Mouse (Mus musculus): ENCODE measurements around the gene Endou. TPM values are rescaled to one million over a fixed set of nuclear protein-coding genes. Genes with fewer than 3 reads are reported as not detected.

The Endou gene
- 0.47 TPM for total RNA-seq (2023)

DNA sequence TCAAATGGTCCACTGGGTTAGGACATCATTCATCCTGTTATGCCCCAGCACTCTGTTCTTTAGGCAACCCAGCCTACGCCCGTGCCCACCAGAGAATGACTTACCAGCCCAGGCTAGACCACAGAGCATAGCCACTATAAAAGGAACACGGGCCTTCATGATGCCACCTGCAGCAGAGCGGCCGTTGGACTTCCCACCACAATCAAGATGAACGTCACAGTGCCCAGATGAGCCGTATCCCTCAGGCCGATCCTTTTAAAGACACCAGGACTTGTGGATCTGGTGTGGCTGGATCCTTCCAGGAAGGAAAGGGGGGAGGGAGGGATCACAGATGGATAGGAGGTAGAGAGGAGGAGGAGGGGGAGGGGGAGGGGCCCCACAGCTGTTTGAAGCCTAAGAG is at the start of gene Endou:
Endou (minus strand) TSS at position 229 of the 400 bp plus-strand sequence.

DNA sequence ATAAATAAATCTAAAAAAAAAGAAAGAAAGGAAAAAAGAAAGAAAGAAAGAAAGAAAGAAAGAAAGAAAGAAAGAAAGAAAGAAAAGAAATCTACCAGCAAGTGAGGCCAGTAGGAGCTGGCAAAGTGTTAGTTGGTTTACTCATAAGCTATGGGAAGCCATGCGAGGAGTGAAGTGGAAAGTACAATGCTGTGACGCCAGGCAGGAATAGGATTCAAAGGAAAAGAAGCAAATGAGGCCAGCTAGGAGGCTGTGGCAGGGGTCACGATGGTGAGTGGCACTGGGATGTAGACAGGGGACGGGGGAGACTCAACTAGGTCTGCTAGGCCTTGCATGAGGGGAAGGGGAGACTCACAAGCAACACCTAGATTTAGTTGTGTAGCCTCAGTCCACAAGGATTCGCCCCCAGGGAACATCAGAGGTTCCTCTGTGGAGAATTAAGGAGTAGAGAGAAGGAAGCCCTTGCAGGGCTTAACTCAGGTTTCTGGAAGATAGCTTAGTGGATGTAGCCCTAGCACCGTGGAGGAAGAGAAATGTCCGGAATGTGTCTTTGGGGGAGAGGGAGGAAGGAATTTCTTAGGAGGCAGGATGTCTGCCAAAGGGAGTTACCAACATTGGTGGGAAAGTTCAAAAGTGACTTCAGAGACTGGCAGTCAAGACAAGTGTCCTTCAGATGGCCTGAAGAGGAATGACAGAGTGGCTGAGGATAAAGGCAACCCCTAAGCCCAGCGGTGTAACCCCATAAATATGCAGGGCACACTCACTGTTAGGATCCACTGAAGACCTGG is 47.4 kb upstream of the Endou start, which contains the start of gene Slc48a1:
Slc48a1 (plus strand) TSS at position 210 of the 788 bp plus-strand sequence.

DNA sequence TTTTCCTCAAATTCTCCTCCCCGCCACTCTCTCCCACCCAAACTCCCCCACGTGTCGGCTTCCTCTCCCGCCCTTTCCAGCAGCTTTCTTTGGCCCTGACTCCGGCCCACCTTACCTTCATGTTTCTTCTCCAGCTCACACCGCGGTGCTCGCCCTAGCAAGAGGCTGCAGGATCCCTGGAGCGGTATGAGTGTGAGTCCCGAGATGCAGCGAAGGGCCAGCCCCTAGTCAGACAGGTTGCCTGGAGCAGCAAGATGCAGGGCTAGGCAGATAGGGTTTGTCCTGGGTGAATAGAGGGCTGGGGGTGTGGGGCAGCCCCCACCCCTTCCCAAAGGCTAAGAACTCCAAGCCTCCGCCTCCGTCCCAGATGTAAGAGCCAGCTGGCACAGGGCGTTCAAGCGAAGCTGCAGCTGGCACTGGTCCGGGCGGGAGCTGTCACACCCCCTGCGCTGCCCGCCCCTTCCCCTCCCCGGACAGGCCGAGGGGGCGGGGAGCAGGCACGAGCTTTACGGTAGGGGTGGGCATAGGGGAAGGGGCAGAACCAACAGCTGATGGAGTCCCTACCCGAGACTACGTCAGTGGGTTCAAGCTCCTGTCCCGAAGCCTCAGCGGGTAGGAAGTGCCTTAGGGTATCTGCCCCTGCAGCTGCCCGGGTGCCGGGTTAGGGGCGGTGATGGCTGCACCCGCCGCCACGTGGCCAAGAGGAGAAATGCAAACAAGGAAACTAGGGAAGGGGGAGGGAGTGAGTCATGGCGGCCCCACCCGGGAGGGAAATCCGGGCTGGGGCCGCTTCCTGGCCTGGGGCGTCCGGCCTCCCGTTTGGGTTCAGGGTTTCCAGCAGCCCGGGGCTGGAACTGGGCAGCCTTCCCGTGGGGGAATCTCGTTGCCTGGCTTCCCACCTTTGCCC is 36.4 kb upstream of the Endou start, which contains the start of gene Rapgef3:
Rapgef3 (minus strand) TSS at position 693 of the 907 bp plus-strand sequence.

DNA sequence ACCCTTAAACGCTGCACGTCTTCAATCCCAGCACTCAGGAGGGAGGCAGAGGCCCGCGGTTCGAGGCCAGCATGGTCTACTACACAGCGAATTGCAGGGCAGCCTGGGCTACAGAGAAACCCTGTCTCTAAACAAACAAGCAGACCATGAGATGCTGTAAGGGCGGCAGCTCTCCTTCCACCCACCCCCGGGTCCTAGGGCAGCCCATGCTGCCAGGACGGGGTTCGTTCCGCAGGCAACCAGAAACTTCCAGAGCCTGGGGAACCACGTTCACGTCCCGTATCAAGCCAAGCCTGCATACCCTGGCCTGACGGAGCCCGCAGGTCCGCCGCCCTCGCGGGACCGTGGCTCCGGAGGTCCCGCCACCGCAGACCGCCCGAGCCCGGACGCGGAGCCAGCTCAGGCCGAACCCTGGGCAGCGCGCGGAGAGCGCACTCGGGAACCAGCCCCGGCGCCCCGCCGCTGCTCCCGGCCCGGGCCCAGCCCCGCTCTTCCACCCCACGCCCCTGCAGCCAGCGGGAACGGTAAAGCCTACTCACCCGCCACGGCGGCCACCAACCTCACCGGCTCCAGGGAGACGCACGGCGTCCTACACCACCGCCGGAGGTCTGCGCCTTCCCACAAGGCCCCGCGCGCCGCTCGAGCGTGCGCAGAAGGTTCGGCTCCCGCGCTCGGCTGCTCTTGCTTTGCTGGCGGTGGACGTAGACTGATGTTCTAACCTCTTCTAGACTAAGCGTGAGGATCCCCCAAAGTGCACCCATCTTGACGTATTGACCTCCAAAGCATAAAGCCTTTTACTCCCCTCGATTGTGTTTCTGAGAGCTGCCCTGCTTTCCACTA is 25.7 kb downstream of the Endou start, which contains the start of gene Rpap3:
Rpap3 (minus strand) TSS at position 615 of the 840 bp plus-strand sequence.

Other genes with a start within 250 kb of the Endou start
- 19.2 TPM for gene Rpap3, start 25.5 kb downstream of the Endou start, total RNA-seq (2023)
- 2.7 TPM for gene Rapgef3, start 36.6 kb upstream of the Endou start, total RNA-seq (2023)
- gene Slc48a1, start 47.2 kb upstream of the Endou start, total RNA-seq (2023) = 24.7 TPM
- gene Hdac7, start 113.2 kb upstream of the Endou start, total RNA-seq (2023) = 142 TPM
- 0.89 TPM for gene Vdr, start 179.3 kb upstream of the Endou start, total RNA-seq (2023)
- 17.4 TPM for gene Tmem106c, start 232.9 kb upstream of the Endou start, total RNA-seq (2023)